Mouse (Mus musculus) right cerebral cortex, postnatal 4 days (tissue): ENCODE results near the gene Klhl3.

Experiments used
- DNase-seq: peaks from one replicate; pipeline ENCODE4 v3.0.0-alpha.2; 2022

Klhl3 gene

DNA sequence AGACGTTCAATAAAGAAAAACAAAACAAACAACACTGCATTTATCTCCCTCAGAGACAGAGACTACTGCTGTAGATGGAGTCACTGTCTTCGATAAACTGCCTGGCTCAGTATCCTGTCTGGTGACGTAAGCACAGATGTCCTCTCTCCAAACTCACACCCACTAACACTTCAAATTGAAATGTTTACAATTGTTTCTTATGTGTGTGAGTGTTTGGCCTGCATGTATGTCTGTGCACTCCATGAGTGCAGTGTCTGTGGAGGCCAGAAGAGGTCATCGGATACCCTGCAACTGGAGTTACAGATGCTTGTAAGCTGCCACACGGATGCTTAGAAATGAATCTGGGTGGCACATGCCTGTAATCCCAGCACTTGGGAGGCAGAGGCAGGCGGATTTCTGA is 96.1 kb downstream of the Klhl3 start:
- DNase-seq: no peak

DNA sequence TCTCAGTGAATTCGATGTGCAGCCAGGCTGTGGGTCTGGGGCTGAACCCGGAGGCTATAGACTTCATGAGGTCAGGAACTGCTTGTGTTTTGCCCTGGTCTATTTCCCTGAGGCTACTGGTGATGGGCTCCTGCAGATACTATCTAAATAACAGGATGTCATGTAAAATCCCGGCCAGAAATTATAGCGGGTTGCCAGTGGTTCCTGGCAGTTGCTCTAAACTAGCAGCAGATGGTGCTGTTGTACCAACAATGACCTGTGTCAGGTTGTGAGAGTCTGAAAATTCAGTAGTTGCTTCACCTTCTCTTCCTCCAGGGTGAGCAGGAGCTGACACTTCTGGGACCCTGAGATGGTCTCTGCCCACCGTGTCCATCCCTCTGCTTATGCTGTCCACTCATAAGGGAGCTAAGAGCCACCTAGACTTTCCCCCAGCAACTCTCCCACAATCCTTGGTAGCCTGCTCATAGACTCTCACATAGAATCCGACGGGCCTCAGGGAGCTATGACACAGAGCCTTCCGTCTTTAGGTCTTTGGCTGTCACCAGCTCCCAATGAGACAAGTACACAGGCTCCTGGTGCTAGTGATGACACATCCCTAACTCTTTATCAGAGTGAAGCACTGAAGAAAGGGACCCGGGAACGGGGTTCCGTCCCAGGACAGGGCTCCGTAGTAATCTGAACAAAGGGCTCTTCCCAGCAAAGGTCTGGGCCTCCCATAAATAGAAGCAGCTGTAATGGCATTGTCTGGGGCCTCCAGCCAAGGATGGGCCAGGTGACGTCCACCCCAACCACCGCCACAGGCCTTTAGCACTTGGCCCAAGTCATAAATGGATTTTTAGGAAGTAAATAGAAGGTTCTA is 101.1 kb downstream of the Klhl3 start:
- DNase-seq: peak; percentile 41

- no peak for DNase-seq
Measured at GRCm38 (mm10) chr13:58011526-58011925, 101.9 kb downstream of the Klhl3 start.

DNA sequence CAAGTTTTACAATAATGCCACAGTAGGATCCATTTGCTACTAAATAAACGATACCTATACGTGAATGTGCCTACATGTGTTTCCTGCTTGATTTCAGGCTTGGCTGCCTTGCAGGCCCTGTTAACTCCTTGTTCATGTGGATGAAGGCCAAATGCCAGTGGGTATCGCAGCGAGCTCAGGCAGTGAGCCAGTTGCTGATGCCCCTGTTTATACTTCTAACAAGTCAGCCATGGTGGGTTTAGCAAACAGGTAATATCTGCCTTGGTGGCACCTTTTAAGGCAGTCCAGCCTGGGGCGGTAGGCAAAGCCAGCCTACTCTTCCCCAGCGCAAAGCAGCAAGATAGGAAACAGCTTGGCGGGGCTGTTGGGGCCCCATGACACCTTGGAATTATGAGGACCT is 103.0 kb downstream of the Klhl3 start:
- no peak for DNase-seq

DNA sequence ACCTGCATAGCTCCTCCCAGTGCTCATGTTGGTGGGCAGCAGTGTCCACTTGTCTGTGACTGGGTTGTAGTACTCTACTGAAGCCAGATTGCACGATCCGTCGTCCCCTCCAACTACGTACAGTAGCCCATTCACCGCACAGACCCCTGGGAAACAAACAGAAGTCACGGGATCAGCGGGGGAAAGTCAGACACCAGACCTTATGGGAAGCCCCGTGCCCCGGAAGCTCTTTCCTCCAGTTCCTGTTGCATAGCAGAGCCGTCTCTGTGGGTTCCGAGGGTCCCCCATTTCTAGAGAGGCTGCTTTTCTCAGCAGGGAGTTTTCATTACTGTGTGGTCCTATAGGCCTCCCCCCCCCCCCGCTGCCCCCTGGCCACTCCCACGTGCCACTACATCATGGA is 104.1 kb downstream of the Klhl3 start:
- no peak for DNase-seq

- DNase-seq: no peak
Measured at GRCm38 (mm10) chr13:58008038-58008364, 105.4 kb downstream of the Klhl3 start.

DNA sequence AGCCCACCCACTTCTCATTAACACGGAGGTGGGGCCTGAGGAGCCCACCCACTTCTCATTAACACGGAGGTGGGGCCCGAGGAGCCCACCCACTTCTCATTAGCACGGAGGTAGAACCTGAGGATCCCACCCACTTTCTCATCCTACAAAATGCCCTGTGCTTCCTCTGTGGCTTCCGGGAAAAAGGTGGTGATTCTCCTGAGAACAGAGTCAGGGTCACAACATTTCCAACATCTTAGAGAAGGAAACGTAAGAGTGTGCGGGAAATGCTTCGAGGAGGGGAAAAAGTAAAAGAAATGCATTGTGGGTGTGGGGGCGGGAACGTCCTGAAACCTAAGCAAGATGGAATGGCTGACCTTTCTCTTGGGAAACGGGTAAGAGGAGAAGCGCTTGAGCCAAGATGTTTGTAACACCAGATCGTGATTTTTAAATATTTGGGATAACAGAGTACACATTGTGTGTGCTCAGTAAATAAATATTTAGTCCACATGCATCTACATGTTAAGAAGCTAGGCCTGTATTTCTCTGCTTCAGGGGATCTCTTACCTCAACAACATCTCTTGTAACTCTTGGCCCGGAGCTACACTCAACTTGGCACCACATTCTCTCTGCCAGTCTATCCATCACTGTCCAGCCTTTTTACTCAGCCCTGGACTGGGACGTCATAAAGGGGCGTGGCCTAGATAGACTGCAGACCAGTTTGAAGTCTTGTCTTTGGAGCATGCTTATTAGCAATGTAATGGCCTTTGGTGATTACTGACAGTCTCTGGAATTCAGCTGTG is 105.9 kb downstream of the Klhl3 start:
- no peak for DNase-seq

- DNase-seq: no peak
Measured at GRCm38 (mm10) chr13:58001792-58002191, 111.6 kb downstream of the Klhl3 start.

DNA sequence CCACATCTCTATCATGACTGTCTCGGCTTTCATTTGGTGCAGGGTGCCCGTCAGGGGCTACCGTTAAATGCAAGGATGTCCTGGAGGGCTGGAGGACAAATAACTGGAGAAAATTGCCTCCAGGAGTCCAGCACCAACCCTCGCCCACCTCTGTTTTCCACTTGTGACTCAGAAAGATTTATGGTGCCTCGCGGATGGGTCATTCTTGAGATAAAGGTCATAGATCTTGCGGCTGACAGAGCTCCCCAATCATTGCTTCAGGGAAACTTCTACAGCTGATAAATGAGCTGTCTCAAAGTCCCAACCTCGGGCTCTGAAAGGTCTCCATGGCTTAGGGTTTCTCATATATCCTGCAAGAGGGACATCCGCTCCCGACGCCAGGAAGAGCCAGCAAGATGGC is 116.9 kb downstream of the Klhl3 start:
- DNase-seq: no peak

- DNase-seq: no peak
Measured at GRCm38 (mm10) chr13:57995864-57996263, 117.5 kb downstream of the Klhl3 start.

- DNase-seq: no peak
Measured at GRCm38 (mm10) chr13:57984637-57985036, 128.8 kb downstream of the Klhl3 start.

- no peak for DNase-seq
Measured at GRCm38 (mm10) chr13:57984163-57984562, 129.2 kb downstream of the Klhl3 start.

- peak; percentile 51 for DNase-seq
Measured at GRCm38 (mm10) chr13:57983330-57983729, 130.1 kb downstream of the Klhl3 start.

DNA sequence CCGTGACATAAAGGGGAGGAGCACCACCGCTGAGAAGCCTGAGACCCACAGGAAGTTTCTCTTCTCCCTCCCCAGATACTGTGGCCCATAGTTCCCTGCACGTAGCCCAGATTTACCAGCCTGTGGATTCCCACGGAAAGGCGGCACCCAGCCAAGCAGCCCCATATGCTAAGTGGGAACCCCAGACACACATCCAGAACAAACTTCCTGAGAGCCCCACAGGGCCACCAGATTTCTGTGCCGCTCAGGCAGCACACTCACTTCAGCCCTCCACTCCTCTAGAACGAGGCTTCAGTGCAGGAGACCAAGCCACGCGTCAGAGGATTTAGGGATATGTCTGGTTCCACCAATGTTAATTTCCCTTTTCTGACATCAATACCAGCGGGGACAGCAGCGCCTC is 130.5 kb downstream of the Klhl3 start:
- peak; percentile 45 for DNase-seq

DNA sequence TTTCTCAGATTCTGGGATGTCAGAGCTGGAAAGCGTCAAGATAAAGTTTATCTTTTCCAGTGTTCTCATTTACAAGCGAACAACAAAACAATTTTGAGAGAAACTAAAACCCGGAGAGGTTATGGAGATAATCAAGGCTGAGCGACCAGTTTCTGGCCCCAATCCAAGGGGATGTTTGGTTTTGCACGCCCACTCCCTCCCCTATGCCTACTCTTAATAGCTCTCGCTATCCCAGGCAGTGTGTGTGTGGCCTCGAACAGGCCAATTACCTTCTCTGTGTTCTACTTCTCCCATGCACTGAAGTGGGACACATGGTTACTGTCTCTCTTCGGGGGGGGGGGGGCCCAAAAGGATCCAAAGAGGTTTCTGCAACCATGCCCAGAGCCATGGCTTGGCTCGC is 132.7 kb downstream of the Klhl3 start:
- DNase-seq: no peak

DNA sequence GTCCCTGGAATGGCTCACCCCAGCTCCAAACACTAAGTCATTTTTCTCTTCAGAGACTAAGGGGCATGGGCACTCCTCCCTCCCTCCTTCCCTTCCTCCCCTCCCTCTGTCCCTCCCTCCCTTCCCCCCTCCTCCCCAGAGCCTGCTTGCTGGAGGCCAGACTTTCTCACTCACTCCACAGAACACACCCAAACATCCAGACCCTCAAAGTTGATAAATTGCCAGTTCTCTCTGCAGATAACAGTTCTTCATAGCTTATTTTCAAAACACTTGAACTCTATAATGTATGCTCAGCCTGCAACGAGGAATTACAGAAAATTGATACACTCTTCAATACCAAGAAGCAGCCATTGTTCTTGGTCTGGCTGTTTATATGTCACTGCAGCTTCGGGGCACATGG is 133.3 kb downstream of the Klhl3 start:
- no peak for DNase-seq

GRCm38 (mm10) chr13:57978931-57979330 is 134.5 kb downstream of the Klhl3 start:
- DNase-seq: no peak

GRCm38 (mm10) chr13:57977721-57978120 is 135.7 kb downstream of the Klhl3 start:
- no peak for DNase-seq

GRCm38 (mm10) chr13:57965658-57966057 is 147.7 kb downstream of the Klhl3 start:
- DNase-seq: no peak

DNA sequence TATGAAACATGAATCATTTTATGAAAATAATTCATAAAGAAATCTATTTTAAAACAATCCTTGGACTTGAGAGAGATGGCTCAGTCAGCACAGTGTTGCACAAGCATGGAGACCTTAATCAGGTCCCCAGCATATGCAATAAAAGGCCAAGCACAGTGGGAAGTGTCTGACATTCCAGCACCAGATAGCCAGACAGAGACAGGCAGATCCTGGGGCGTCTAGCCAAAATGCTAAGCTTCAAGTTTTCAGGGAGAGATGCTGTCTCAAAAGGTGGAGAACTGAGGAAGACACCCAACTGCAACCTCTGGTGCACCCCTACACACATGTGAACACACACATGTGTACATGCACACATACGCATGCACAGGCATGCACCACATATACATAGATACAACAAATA is 153.1 kb downstream of the Klhl3 start:
- no peak for DNase-seq

- no peak for DNase-seq
Measured at GRCm38 (mm10) chr13:57959806-57960205, 153.6 kb downstream of the Klhl3 start.
